Mouse (Mus musculus) adrenal gland, postnatal 36 days (tissue): Measurements from ENCODE around the gene Snapc4. TPM values are rescaled to one million over a fixed set of nuclear protein-coding genes. Genes with fewer than 3 reads are reported as not detected.
A peak's percentile ranks its signal among the peaks of the same experiment; 100 is the strongest.

Experiments
- DNase-seq, 2 experiments: peaks; one replicate each; pipeline ENCODE4 v3.0.0; 2021; ENCODE audit warnings: mixed read lengths in 1 of 2
- total RNA-seq, 2 experiments: library from RNA; stranded (reverse); gene quantifications; 2 replicates each; pipeline ENCODE4 v1.2.3; 2021

The Snapc4 gene
- total RNA-seq, 2 experiments from 2014 or later = 24.7 to 34.4 TPM

DNA sequence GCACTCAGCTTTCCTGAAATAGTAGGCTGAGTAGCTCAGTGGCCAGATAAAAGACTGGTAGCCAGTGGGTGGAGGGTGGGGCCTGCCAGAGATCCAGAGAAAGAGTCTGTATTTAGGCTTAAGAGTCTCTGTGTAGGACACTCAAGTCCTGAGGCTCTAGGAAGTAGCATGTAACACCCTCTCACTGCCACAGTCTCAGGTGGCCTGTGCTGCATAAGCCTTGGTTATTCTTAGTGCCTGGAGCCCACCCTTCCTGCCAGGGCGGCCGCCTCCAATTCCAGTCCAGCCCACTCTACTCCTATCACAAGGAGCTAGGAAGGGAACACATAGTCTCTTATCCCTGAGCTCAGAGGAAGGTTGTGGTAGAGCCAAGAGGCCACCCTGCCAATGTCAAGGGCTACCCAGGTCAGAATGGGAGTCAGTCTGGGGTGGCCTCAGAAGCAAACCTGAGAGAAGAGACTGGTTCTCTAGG is 38.9 kb downstream of the Snapc4 start:
- no peak for DNase-seq

DNA sequence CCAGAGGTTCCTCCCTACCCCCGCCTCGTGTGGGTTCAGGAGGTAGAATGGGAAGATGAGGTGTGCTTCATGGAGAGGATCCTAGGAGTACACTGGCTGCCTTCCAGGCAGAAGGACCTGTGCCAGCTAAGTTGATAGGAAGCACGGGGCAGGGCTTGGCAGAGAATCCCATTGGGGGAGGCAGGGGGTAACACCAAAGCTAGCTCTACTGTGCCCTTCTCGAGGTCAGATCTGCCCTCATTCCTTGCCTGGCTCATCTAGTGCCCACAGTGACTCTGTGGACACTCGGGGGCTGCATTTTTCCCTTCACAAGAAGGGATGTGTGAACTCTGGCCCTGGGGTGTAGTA is 41.3 kb downstream of the Snapc4 start:
- DNase-seq = peak; percentile 70 to 80

DNA sequence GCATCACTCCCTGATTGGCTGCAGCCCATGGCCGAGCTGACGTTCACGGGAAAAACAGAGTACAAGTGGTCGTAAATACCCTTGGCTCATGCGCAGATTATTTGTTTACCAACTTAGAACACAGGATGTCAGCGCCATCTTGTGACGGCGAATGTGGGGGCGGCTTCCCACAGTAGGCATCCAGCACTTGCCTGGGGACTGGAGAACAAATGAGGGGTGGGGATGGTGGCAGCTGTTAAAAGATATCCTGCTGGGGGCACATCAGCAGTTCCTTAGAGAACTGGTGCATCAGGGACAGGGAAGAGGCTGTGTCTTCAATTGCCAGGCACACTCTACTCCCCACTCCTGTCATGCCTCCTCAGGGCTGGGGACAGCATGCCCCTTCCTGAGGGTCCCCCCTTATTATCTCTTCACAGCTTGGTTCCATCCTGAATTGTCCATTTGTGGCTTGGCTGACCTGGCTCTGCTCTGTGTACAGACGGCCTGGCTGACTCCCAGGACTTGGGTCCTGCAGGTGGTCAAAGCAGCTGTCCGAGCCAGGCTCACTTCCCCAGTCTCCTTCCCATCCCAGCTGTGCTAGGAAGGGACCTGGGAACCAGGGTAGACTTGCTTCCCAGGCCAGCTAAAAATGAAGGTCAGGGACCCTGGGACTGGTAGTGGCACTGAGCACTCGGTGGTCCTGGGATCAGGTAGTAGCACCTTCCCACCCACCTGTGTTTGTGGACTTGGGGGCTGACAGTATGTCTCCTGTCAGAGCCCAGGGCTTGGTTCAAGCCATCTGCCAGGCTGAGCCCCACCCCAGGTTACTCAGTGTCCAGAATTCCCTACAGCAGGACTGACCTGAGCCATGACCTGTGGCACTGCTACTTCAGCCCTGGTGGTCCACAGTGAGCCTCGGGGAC is 41.9 kb downstream of the Snapc4 start:
- DNase-seq = no peak

DNA sequence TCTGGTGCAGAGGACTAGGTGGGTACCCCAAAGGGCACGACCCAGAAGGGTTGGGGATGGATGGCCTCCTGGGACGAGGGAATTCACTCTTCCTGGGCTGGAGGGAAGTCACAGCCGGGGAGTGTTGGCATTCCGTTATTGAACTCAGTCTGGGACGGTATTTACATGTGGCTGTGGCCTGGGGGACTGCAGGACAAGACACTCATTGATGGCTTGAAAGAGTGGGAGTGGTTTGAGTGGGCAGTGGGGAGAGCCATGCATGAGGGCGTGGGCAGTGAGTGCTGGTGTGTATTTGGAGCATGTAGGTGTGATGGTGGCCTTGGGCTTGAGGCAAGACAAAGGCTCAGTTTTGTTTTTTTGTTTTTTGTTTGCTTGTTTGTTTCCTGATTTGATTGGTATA is 49.8 kb downstream of the Snapc4 start:
- no peak for DNase-seq

DNA sequence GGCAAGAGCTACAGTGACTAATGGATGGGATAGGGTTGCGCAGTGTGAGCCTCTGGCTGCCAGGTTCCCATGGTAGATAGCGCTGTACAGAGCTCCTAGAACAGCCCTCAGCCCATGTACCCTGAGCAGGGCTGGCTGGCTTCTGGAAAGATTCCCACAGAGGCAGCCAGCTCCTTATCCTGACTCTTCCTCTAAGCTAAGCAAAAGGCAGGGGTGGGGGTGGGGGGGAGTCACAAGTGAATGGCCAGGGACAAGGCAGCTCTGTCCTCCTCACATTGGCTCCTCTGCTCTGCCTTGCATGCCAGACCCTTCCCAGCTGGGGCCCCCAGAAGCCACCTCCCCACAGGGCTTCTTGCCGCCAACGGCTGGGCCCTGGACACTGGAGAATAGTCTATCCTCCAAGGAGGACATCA is 50.4 kb downstream of the Snapc4 start:
- no peak for DNase-seq

DNA sequence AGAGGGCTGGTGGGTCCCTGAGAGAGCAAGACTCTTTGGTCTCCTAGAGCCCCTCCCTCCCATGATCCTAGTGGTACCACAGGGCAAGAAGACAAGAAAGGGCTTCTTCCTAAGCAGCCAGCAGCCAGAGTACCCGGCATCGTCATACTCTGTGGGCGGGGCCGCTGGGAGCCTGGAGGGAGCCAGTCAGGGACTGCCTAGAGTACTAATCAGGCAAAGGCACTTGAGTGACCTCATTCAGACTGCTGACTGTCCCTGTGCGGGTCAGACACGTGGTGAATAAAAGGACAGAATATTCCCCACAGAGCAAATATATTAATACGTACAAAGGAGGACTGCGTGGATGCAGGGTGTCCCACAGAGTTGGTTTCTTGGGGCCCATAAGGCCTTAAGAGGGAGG is 51.1 kb downstream of the Snapc4 start:
- peak; percentile 80 to 88 for DNase-seq

- DNase-seq = no peak
These were observed 52.6 kb downstream of the Snapc4 start for GRCm38 (mm10) chr2:26327852-26328251.

DNA sequence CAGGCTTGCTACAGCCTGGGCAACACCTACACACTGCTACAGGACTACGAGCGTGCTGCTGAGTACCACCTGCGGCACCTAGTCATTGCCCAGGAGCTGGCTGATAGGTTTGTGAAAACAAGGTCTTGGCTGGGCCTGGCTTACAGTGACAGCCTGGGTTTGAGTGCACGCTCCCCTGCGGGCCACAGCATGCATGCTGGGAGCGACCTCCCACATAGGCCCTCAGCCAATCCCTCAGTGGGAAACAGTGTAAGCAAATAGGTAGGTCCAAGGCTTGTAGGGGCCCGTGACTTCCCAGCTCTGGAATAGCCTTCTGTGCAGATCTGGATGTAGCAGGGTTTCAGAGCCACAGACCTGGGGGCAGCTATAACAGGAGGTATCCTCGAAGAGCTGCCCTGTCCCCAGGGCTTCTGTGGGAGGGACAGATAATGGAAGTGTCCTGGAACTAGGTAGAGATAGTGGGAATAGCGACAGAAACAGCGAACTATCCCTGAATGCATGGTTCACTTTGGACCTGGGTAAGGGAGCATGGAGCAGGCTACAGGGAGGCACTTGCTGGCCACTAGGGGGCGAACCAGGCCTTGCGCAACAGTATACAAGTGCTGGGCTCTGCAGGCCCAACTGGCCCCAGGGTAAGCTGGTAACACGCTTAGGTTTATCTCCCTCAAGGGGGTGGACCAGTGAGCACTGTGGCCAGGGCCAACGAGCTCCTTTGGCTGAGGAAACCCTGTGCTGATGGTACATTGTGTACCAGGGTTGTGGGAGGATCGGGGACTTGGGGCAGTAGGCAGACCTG is 54.9 kb downstream of the Snapc4 start:
- DNase-seq = peak; percentile 79 to 85

DNA sequence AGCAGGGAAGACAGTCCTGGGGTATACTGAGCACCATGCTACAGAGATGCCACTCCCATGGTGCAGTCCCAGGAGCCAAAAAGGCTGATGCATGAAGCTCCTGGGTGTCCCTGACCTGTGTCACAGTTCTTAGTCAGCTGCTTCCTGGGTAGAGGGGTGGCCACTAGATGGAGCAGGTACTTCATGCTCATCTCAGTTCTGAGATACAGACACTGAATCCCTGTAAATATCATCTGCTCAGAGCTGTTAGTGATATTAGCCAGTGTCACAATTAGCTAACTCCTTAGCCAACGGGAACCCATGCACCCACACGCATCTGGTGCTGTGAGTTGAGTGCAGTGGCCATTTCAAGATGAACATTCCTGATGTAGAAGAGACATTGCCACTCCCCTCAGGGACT is 55.5 kb downstream of the Snapc4 start:
- peak; percentile 77 to 84 for DNase-seq

- no peak for DNase-seq
These were observed 56.7 kb downstream of the Snapc4 start for GRCm38 (mm10) chr2:26323589-26324325.

- DNase-seq = no peak
These were observed 59.9 kb downstream of the Snapc4 start for GRCm38 (mm10) chr2:26320245-26321185.

DNA sequence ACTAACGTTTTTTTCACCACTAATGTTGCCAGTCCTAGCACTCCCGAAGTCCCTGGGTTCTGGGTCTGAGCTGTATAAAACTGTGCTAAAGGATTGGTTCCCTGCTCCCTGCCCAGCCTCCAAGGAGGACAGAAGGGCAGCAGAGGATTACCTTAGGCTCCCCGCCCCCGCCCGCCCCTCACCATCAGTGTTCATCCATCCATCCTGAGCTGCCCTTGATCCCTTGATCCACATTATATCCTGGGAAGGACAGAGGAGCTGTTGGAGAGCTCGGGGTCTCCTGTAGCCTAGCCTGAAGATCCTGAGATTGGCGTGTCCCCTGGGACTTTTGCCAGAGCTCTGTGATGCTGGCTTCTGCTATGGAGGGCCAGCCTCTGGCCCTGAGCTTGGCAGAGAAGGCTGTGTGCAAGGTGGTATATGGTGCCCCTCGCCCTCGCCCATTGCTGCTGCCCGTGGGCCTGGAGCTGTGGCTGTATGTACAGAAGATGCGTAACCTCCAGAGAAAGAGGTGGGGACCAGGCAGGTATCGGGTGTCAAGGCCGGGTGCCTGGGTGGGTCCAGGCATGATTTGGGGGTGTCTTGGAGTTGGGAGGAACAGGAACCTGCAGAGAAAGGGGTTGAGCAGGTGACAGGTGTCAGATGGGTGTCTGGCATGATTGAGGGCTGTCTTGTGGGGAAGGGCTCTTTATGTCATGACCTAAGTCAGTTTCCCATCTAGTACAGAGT is 60.8 kb downstream of the Snapc4 start:
- DNase-seq = no peak

- DNase-seq = no peak
These were observed 61.3 kb downstream of the Snapc4 start for GRCm38 (mm10) chr2:26319109-26319508.

GRCm38 (mm10) chr2:26317991-26318672 is 62.3 kb downstream of the Snapc4 start:
- DNase-seq = no peak

GRCm38 (mm10) chr2:26317371-26317770 is 63.1 kb downstream of the Snapc4 start:
- DNase-seq = no peak

DNA sequence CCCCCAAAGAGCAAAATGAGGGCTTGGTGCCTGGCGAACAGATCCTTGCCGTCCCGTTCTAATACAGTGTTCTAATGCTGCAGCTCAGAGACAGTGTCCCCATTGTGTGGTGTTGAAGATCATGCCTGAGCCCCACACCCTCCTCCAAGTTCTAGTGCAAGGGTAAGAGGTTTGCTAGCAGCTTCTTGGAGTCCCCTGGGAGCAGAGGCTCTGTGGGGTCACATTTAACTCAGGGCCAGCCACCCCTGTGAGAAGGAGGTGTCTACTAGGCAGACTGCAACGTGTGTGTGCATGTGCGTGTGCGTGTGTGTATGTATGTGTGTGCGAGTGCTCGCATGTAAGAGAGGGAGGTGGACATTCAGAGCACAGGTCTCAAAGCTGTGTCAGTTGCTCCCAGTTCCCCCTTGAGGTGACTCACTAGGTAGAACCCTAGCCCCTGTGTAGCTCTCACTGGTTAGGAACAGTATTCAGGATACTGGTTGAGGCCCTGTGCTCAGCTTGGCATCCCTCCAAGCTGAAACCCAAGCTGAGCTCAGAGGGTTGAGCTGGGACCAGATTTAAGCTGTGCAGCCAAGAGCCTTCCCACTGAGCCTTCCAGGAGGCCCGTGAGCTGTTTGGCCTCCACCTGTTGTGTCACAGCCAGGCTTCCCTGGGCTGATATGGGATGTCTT is 63.7 kb downstream of the Snapc4 start:
- DNase-seq = no peak

- DNase-seq = peak; percentile 41 to 64
These were observed 64.5 kb downstream of the Snapc4 start for GRCm38 (mm10) chr2:26315925-26316311.

- DNase-seq = peak; percentile 88 to 93
These were observed 65.2 kb downstream of the Snapc4 start, which contains the start of gene Gpsm1 for GRCm38 (mm10) chr2:26315072-26315924. Gene Gpsm1 (plus strand): TSS chr2:26315515.
